Mouse (Mus musculus): ENCODE measurements around the gene Btbd18. TPM values are rescaled to one million over a fixed set of nuclear protein-coding genes. Genes with fewer than 3 reads are reported as not detected.
A peak's percentile ranks its signal among the peaks of the same experiment; 100 is the strongest.

Btbd18 gene
- 0.20 and 0.58 TPM in 2 replicates for polyA plus RNA-seq (2016; fragmentation: Nextera tagmentation; extraction: Ambion mirVana)

GRCm38 (mm10) chr2:84658806-84659205, at the start of gene Btbd18:
Gene Btbd18 (plus strand): TSS chr2:84659079.
- WGBS: 92% methylated on average over 32 of the region's 32 CpGs

DNA sequence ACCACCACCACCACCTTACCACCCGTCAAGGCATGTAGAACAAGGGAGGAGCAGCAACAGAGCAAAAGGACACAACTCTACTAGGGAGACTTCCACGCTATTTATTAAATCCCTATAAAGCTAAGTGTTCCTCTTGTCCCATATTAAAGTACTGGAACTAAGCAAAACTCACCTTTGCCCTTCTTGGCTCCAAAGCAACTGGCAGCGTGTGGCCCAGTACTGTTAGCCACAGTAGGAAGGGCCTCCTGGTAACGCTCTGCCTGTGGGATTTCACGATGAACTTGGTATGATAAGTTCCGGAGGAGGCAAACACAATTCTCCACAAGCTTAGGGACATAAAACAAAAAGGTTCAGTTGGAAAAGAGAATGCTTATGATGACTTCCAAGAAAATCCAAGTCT, 46.1 kb upstream of the Btbd18 start:
- no peak for DNase-seq (ENCODE audit: low spot score)
- 96% methylated on average over 6 of the region's 6 CpGs for WGBS
- Histone ChIP-seq H3K27ac (no peak overlapping the region), H3K36me3 (peaks cover 100% of the 10 kb centered on the region), H3K4me1 (no peaks in the 10 kb centered on the region), H3K4me3 (no peak overlapping the region), H3K9me3 (replicated peaks) (no peaks in the 10 kb centered on the region), H3K27me3 (ENCODE audit: low read depth, poor library complexity, severe bottlenecking) (no peaks in the 10 kb centered on the region)

More at GRCm38 (mm10) chr2:84658806-84659205, at the start of gene Btbd18:
- Histone ChIP-seq H3K36me3 (no peaks in the 10 kb centered on the region), H3K9me3 (replicated peaks) (no peaks in the 10 kb centered on the region), H3K4me3 (no peak within 1 kb of the TSS), H3K27ac (no peak within 1 kb of the TSS), H3K27me3 (ENCODE audit: low read depth, poor library complexity, severe bottlenecking) (no peaks in the 10 kb centered on the region), H3K4me1 (no peaks in the 10 kb centered on the region)
- DNase-seq (ENCODE audit: low spot score): no peak

GRCm38 (mm10) chr2:84617637-84618515, 41.0 kb upstream of the Btbd18 start:
- H3K9me3 ChIP-seq (replicated peaks): no peaks in the 10 kb centered on the region
- WGBS: 82% methylated on average over 3 of the region's 3 CpGs
- H3K4me3 ChIP-seq: no peak overlapping the region
- H3K36me3 ChIP-seq: peaks cover 92% of the 10 kb centered on the region
- no peak for DNase-seq (ENCODE audit: low spot score)
- H3K27ac ChIP-seq: no peak overlapping the region
- H3K4me1 ChIP-seq: no peaks in the 10 kb centered on the region
- H3K27me3 ChIP-seq (ENCODE audit: low read depth, poor library complexity, severe bottlenecking): no peaks in the 10 kb centered on the region

- no peak overlapping the region for H3K4me3 ChIP-seq
- H3K36me3 ChIP-seq: peaks cover 83% of the 10 kb centered on the region
- no peak for DNase-seq (ENCODE audit: low spot score)
- no peak overlapping the region for H3K27ac ChIP-seq
- 88% methylated on average over 2 of the region's 2 CpGs for WGBS
- no peaks in the 10 kb centered on the region for H3K4me1 ChIP-seq
- no peaks in the 10 kb centered on the region for H3K9me3 ChIP-seq (replicated peaks)
- H3K27me3 ChIP-seq (ENCODE audit: low read depth, poor library complexity, severe bottlenecking): no peaks in the 10 kb centered on the region
Observed at GRCm38 (mm10) chr2:84618914-84619313, 40.0 kb upstream of the Btbd18 start.

DNA sequence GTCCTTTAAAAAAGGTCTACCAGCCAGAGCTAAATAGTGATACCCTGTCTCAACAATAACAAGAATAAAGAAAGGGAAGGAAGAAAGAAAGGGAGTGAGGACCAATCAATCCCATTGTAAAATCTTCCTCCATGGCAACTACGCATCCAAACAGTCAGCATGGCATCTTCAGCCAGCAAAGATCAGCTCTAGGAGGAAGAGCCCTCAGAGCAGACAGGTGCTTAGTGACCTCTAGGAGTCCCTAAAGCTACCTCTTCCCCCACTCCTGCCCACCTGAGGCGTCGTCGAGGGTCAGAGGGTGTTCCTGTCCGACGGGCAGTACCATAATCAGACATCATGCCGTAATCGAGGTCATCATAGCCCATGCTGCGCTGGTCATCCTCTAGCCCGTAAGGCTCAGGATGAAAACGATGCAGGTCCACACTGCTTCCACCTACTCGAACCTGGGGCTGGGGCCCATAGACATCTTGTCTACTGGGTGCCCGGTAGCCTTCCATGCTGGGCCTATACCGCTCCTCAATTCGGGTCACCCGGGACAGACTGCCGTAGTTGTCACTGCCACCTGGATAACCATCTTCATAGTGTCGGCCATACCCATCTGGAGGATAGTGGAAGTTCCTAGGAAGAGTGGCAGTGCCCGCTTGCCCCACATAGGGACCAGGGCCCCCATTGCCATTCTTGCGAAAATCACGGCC, 39.1 kb upstream of the Btbd18 start:
- H3K27me3 ChIP-seq (ENCODE audit: low read depth, poor library complexity, severe bottlenecking): no peaks in the 10 kb centered on the region
- DNase-seq (ENCODE audit: low spot score): no peak
- peaks cover 83% of the 10 kb centered on the region for H3K36me3 ChIP-seq
- no peak overlapping the region for H3K4me3 ChIP-seq
- H3K9me3 ChIP-seq (replicated peaks): no peaks in the 10 kb centered on the region
- no peak overlapping the region for H3K27ac ChIP-seq
- WGBS: 96% methylated on average over 21 of the region's 21 CpGs
- H3K4me1 ChIP-seq: no peaks in the 10 kb centered on the region

DNA sequence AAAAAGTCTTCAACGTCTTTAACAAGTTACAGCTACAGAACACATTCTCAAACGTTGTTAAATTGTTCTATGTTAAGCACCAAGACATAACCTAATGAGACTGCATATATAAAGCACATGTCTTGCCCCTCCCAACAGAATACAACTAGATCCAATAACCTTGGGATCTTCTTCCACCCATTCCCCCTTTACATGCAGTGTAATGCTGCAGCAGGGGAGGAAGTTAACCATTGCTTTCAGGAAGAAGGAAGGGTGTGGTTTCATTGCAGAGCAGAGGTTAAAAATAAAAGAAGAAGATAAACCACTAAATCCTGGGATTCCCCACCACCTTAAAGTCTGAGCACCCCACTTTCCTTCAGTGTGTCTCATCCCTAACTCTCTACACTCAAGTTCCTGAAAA, 36.2 kb upstream of the Btbd18 start:
- Histone ChIP-seq H3K4me1 (peaks cover 15% of the 10 kb centered on the region), H3K9me3 (replicated peaks) (no peaks in the 10 kb centered on the region), H3K27ac (no peak overlapping the region), H3K27me3 (ENCODE audit: low read depth, poor library complexity, severe bottlenecking) (no peaks in the 10 kb centered on the region), H3K4me3 (no peak overlapping the region), H3K36me3 (peaks cover 54% of the 10 kb centered on the region)
- no peak for DNase-seq (ENCODE audit: low spot score)
- WGBS: 92% methylated on average over 2 of the region's 2 CpGs

- Histone ChIP-seq H3K36me3 (peaks cover 48% of the 10 kb centered on the region), H3K4me3 (no peak overlapping the region), H3K4me1 (peaks cover 16% of the 10 kb centered on the region), H3K27me3 (ENCODE audit: low read depth, poor library complexity, severe bottlenecking) (no peaks in the 10 kb centered on the region), H3K9me3 (replicated peaks) (no peaks in the 10 kb centered on the region), H3K27ac (no peak overlapping the region)
- WGBS: over 99% methylated on average over 3 of the region's 3 CpGs
- DNase-seq (ENCODE audit: low spot score): no peak
Observed at GRCm38 (mm10) chr2:84623428-84624119, 35.3 kb upstream of the Btbd18 start.

- Histone ChIP-seq H3K27ac (no peak overlapping the region), H3K36me3 (peaks cover 46% of the 10 kb centered on the region), H3K27me3 (ENCODE audit: low read depth, poor library complexity, severe bottlenecking) (no peaks in the 10 kb centered on the region), H3K4me1 (peaks cover 16% of the 10 kb centered on the region), H3K9me3 (replicated peaks) (no peaks in the 10 kb centered on the region), H3K4me3 (no peak overlapping the region)
- WGBS: 94% methylated on average over 17 of the region's 17 CpGs
- no peak for DNase-seq (ENCODE audit: low spot score)
Observed at GRCm38 (mm10) chr2:84624201-84624600, 34.7 kb upstream of the Btbd18 start.

- 74% methylated on average over 7 of the region's 7 CpGs for WGBS
- no peak for DNase-seq (ENCODE audit: low spot score)
Observed at GRCm38 (mm10) chr2:84626366-84626975, 32.4 kb upstream of the Btbd18 start.

GRCm38 (mm10) chr2:84627036-84627435, 31.8 kb upstream of the Btbd18 start:
- Histone ChIP-seq H3K36me3 (peaks cover 20% of the 10 kb centered on the region), H3K4me3 (no peak overlapping the region), H3K27me3 (ENCODE audit: low read depth, poor library complexity, severe bottlenecking) (no peaks in the 10 kb centered on the region), H3K27ac (no peak overlapping the region; the same call in 1 of the 2 replicates), H3K4me1 (peaks cover 16% of the 10 kb centered on the region), H3K9me3 (replicated peaks) (no peaks in the 10 kb centered on the region)
- 37% methylated on average over 3 of the region's 3 CpGs for WGBS
- no peak for DNase-seq (ENCODE audit: low spot score)

More at GRCm38 (mm10) chr2:84626366-84626975, 32.4 kb upstream of the Btbd18 start:
- peaks cover 16% of the 10 kb centered on the region for H3K4me1 ChIP-seq
- H3K27ac ChIP-seq: no peak overlapping the region
- no peak overlapping the region for H3K4me3 ChIP-seq
- H3K27me3 ChIP-seq (ENCODE audit: low read depth, poor library complexity, severe bottlenecking): no peaks in the 10 kb centered on the region
- peaks cover 23% of the 10 kb centered on the region for H3K36me3 ChIP-seq
- no peaks in the 10 kb centered on the region for H3K9me3 ChIP-seq (replicated peaks)

DNA sequence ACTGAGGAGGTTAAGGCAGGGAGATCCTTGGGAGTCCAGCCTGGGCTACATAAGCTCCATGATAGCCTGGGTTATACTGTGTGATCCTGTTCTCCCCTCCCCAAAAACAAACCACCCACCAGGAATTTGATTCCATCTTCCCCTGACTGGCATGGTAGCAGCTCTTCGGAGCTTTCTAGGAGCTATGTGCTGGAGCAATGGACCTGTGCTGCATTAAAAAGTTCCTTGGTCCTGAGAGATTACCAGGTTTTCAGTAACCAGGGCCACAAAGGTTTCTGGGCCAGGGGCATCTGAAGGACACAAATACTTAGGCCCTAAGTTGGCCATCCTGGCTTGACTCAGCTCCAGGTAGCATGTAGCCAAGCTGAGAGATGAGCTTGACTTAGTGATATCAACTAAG, 26.9 kb upstream of the Btbd18 start:
- Histone ChIP-seq H3K4me1 (peaks cover 51% of the 10 kb centered on the region), H3K27ac (no peak overlapping the region), H3K9me3 (replicated peaks) (no peaks in the 10 kb centered on the region), H3K4me3 (no peak overlapping the region), H3K27me3 (ENCODE audit: low read depth, poor library complexity, severe bottlenecking) (no peaks in the 10 kb centered on the region), H3K36me3 (peaks cover 4% of the 10 kb centered on the region)
- 100% methylated on average over 1 of the region's 1 CpGs for WGBS
- DNase-seq (ENCODE audit: low spot score): no peak

DNA sequence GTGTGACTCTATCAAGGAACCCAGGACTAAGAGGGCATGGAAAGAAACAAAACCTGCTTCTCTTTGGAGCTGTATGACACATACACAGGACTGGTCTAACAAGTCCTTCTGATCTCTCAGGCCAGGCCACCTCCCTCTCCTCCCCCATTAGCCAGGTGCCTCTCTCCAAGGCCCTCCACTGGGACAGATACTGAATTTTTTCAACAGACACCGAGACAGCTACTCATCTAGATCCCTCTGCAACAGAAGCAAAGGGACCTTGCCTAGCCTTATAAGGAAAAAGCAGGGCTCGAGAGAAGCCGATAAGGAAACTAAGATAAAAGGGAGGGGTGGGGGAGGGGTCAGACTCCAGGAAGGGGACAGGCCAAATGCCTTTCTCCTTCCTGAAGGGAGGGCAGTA, 25.9 kb upstream of the Btbd18 start:
- 1% methylated on average over 3 of the region's 3 CpGs for WGBS
- H3K4me3 ChIP-seq: no peak overlapping the region
- peak overlapping the region; percentile 61 for H3K27ac ChIP-seq
- peaks cover 4% of the 10 kb centered on the region for H3K36me3 ChIP-seq
- H3K27me3 ChIP-seq (ENCODE audit: low read depth, poor library complexity, severe bottlenecking): no peaks in the 10 kb centered on the region
- DNase-seq (ENCODE audit: low spot score): no peak
- H3K9me3 ChIP-seq (replicated peaks): no peaks in the 10 kb centered on the region
- H3K4me1 ChIP-seq: peaks cover 53% of the 10 kb centered on the region
